Mouse (Mus musculus) MEL (cell line): Measurements from ENCODE around the gene Gm47995. TPM values are rescaled to one million over a fixed set of nuclear protein-coding genes. Genes with fewer than 3 reads are reported as not detected.

Experiments used
- DNase-seq: peaks from one replicate; pipeline ENCODE4 v3.0.0; 2011; ENCODE audit warnings: low read depth, low spot score
- H3K27ac ChIP-seq: 2 replicates; pipeline ENCODE4 v1.5.1; 2012; ENCODE audit warnings: low read depth, mild to moderate bottlenecking, control low read depth, low read length, moderate library complexity; ENCODE audit not compliant: control insufficient read depth
- H3K27me3 ChIP-seq, 2 experiments: fragments of 150-350 bp in 1 of 2; sonication (generic) in 1 of 2; 2 replicates each; pipeline ENCODE4 v1.6.1; 2012; ENCODE audit warnings: low read length in 2 of 2, mild to moderate bottlenecking in 2 of 2, improper control_type of control experiment in 1 of 2, moderate library complexity in 1 of 2; ENCODE audit not compliant: insufficient read depth in 2 of 2, control insufficient read depth in 1 of 2
- H3K36me3 ChIP-seq, 2 experiments: 2 replicates each; pipeline ENCODE4 v1.6.1; 2012 to 2014; ENCODE audit warnings: low read length in 2 of 2, improper control_type of control experiment in 1 of 2, inconsistent platforms in 1 of 2, mild to moderate bottlenecking in 1 of 2; ENCODE audit not compliant: insufficient read depth in 2 of 2, control insufficient read depth in 1 of 2
- H3K4me1 ChIP-seq, 2 experiments: fragments of 150-350 bp in 1 of 2; sonication (generic) in 1 of 2; 2 replicates each; pipeline ENCODE4 v1.6.1; 2012; ENCODE audit warnings: low read length in 2 of 2, improper control_type of control experiment in 1 of 2, mild to moderate bottlenecking in 1 of 2; ENCODE audit not compliant: insufficient read depth in 2 of 2, control insufficient read depth in 1 of 2
- H3K4me3 ChIP-seq, 2 experiments: fragments of 150-350 bp in 1 of 2; sonication (generic) in 1 of 2; 2 replicates each; pipeline ENCODE4 v1.5.1; 2012; ENCODE audit warnings: low read depth in 2 of 2, low read length in 2 of 2, mild to moderate bottlenecking in 2 of 2, moderate library complexity in 2 of 2, control low read depth in 1 of 2, improper control_type of control experiment in 1 of 2; ENCODE audit not compliant: control insufficient read depth in 1 of 2, insufficient read depth in 1 of 2
- H3K79me2 ChIP-seq: 2 replicates; pipeline ENCODE4 v1.6.1; 2012; ENCODE audit warnings: mild to moderate bottlenecking, low read length, moderate library complexity; ENCODE audit not compliant: control insufficient read depth, poor library complexity, insufficient read depth
- H3K9ac ChIP-seq: 2 replicates; pipeline ENCODE4 v1.6.1; 2012; ENCODE audit warnings: low read depth, mild to moderate bottlenecking, control low read depth, low read length, moderate library complexity; ENCODE audit not compliant: control insufficient read depth, poor library complexity, severe bottlenecking
- H3K9me3 ChIP-seq: fragments of 150-350 bp; sonication (generic); replicated peaks from 2 replicates; pipeline ENCODE4 v1.6.1; 2012; ENCODE audit warnings: mild to moderate bottlenecking, low read length, improper control_type of control experiment, moderate library complexity; ENCODE audit not compliant: insufficient read depth
- CHD1 ChIP-seq: IDR thresholded peaks from 2 replicates; pipeline ENCODE4 v1.6.1; 2012; ENCODE audit warnings: low read depth, mild to moderate bottlenecking, inconsistent platforms, low read length, improper control_type of control experiment
- CTCF ChIP-seq, 3 experiments: IDR thresholded peaks in 2 of 3; conservative IDR thresholded peaks in 1 of 3; 2 replicates each; pipeline ENCODE4 v1.5.1; 2011 to 2012; ENCODE audit warnings: low read length in 3 of 3, low read depth in 2 of 3, mild to moderate bottlenecking in 2 of 3, improper control_type of control experiment in 1 of 3, inconsistent platforms in 1 of 3, mixed read lengths in 1 of 3, moderate library complexity in 1 of 3; ENCODE audit not compliant: control insufficient read depth in 1 of 3, insufficient read depth in 1 of 3, poor library complexity in 1 of 3, severe bottlenecking in 1 of 3
- E2F4 ChIP-seq: IDR thresholded peaks from 2 replicates; pipeline ENCODE4 v1.6.1; 2011; ENCODE audit warnings: low read depth, low read length, improper control_type of control experiment, borderline replicate concordance
- ELF1 ChIP-seq: IDR thresholded peaks from 2 replicates; pipeline ENCODE4 v1.6.1; 2014; ENCODE audit warnings: low read depth, mild to moderate bottlenecking, inconsistent platforms, low read length, improper control_type of control experiment, moderate library complexity
- GATA1 ChIP-seq: IDR thresholded peaks from 2 replicates; pipeline ENCODE4 v1.6.1; 2011; ENCODE audit warnings: low read depth, low read length, improper control_type of control experiment
- HCFC1 ChIP-seq: IDR thresholded peaks from 2 replicates; pipeline ENCODE4 v1.6.1; 2012; ENCODE audit warnings: low read depth, mild to moderate bottlenecking, inconsistent platforms, low read length, improper control_type of control experiment, moderate library complexity
- KAT2A ChIP-seq: conservative IDR thresholded peaks from 2 replicates; pipeline ENCODE4 v1.6.1; 2012; ENCODE audit warnings: low read depth, low read length, improper control_type of control experiment, inconsistent platforms
- MAFK ChIP-seq: IDR thresholded peaks from 2 replicates; pipeline ENCODE4 v1.6.1; 2011; ENCODE audit warnings: low read depth, mild to moderate bottlenecking, low read length, improper control_type of control experiment, borderline replicate concordance
- MAX ChIP-seq: IDR thresholded peaks from 2 replicates; pipeline ENCODE4 v1.6.1; 2011; ENCODE audit warnings: low read length, improper control_type of control experiment
- MAZ ChIP-seq: IDR thresholded peaks from 2 replicates; pipeline ENCODE4 v1.6.1; 2012; ENCODE audit warnings: low read depth, mild to moderate bottlenecking, inconsistent platforms, low read length, improper control_type of control experiment
- MEF2A ChIP-seq: IDR thresholded peaks from 2 replicates; pipeline ENCODE4 v1.6.1; 2014; ENCODE audit warnings: low read depth, mild to moderate bottlenecking, inconsistent platforms, low read length, improper control_type of control experiment; ENCODE audit not compliant: poor library complexity, insufficient replicate concordance, severe bottlenecking; ENCODE audit errors: extremely low read depth
- MXI1 ChIP-seq: IDR thresholded peaks from 2 replicates; pipeline ENCODE4 v1.6.1; 2011; ENCODE audit warnings: mild to moderate bottlenecking, low read depth, low read length, improper control_type of control experiment
- MYC ChIP-seq: IDR thresholded peaks from 2 replicates; pipeline ENCODE4 v1.6.1; 2011; ENCODE audit warnings: low read depth, mild to moderate bottlenecking, low read length, improper control_type of control experiment, moderate library complexity
- NELFE ChIP-seq: IDR thresholded peaks from 2 replicates; pipeline ENCODE4 v1.6.1; 2011; ENCODE audit warnings: low read depth, low read length, improper control_type of control experiment
- NRF1 ChIP-seq: IDR thresholded peaks from 2 replicates; pipeline ENCODE4 v1.6.1; 2014; ENCODE audit warnings: low read depth, mild to moderate bottlenecking, inconsistent platforms, low read length, improper control_type of control experiment, moderate library complexity; ENCODE audit not compliant: poor library complexity, insufficient read depth, severe bottlenecking
- POLR2AphosphoS5 ChIP-seq: IDR thresholded peaks from 2 replicates; pipeline ENCODE4 v1.6.1; 2012; ENCODE audit warnings: low read depth, borderline replicate concordance, mild to moderate bottlenecking, inconsistent platforms, low read length, moderate library complexity, mixed read lengths
- RAD21 ChIP-seq: IDR thresholded peaks from 2 replicates; pipeline ENCODE4 v1.6.1; 2011; ENCODE audit warnings: mild to moderate bottlenecking, low read depth, low read length, improper control_type of control experiment
- TBP ChIP-seq: IDR thresholded peaks from 2 replicates; pipeline ENCODE4 v1.8.0; 2011; ENCODE audit warnings: low read depth, low read length, improper control_type of control experiment
- USF1 ChIP-seq: IDR thresholded peaks from 2 replicates; pipeline ENCODE4 v1.6.1; 2014; ENCODE audit warnings: low read depth, mild to moderate bottlenecking, inconsistent platforms, low read length, improper control_type of control experiment, moderate library complexity
- USF2 ChIP-seq, 2 experiments: IDR thresholded peaks; 2 replicates each; pipeline ENCODE4 v1.6.1; 2011 to 2012; ENCODE audit warnings: improper control_type of control experiment in 2 of 2, low read length in 2 of 2, borderline replicate concordance in 1 of 2, inconsistent platforms in 1 of 2, low read depth in 1 of 2, mild to moderate bottlenecking in 1 of 2; ENCODE audit not compliant: insufficient read depth in 1 of 2
- ZKSCAN1 ChIP-seq: IDR thresholded peaks from 2 replicates; pipeline ENCODE4 v1.6.1; 2012; ENCODE audit warnings: low read depth, mild to moderate bottlenecking, inconsistent platforms, low read length, improper control_type of control experiment, moderate library complexity
- ZMIZ1 ChIP-seq: IDR thresholded peaks from 2 replicates; pipeline ENCODE4 v1.6.1; 2012; ENCODE audit warnings: low read depth, mild to moderate bottlenecking, inconsistent platforms, low read length, improper control_type of control experiment, moderate library complexity
- polyA plus RNA-seq, 2 experiments: library from polyadenylated mRNA; stranded (reverse) in 1 of 2; unstranded in 1 of 2; fragments of >175 nt in 1 of 2; fragments of >200 nt in 1 of 2; gene quantifications; 2 replicates each; pipeline versions ENCODE4 v1.2.1 to v1.2.4; 2012; ENCODE audit warnings: low replicate concordance in 2 of 2, low read depth in 1 of 2; ENCODE audit not compliant: insufficient read length in 2 of 2, insufficient read depth in 1 of 2, missing spikeins in 1 of 2
- total RNA-seq: library from RNA; depleted of rRNA; stranded (reverse); fragments of 300-350 nt; gene quantifications from 2 replicates; pipeline ENCODE4 v1.2.3, GENCODE M21; 2012

Gene Gm47995
- total and polyA plus RNA-seq, 3 experiments, result 0.18 TPM; not detected in 2

GRCm38 (mm10) chr1:151157963-151158856, 40.0 kb upstream of the Gm47995 start:
- H3K9me3 ChIP-seq, result no peaks in the 10 kb centered on the region
- DNase-seq, result no peak
- TF ChIP-seq E2F4, result no peak
- TF ChIP-seq ZMIZ1, result no peak
- no peak for TF ChIP-seq KAT2A
- no peak for TF ChIP-seq USF1
- TF ChIP-seq NELFE, result no peak
- no peak for TF ChIP-seq CTCF (IDR thresholded peaks at IDR 0.05 in 2 of 3, conservative IDR thresholded peaks at IDR 0.05 in 1 of 3; ENCODE audit: control insufficient read depth in 1 of 3, insufficient read depth in 1 of 3, low read depth in 2 of 3, low read length in 3 of 3, poor library complexity in 1 of 3, severe bottlenecking in 1 of 3)
- no peak for TF ChIP-seq HCFC1
- TF ChIP-seq CHD1, result no peak
- TF ChIP-seq NRF1, result no peak
- no peak for TF ChIP-seq TBP
- no peak for TF ChIP-seq MXI1
- TF ChIP-seq, all 39 proteins: peak for 0
- H3K4me3 ChIP-seq, result no peak overlapping the region
- H3K36me3 ChIP-seq, result peaks cover 0 to 9% of the 10 kb centered on the region in 2 experiments; a peak in 2 of 4 replicates
- no peak overlapping the region for H3K9ac ChIP-seq
- H3K27me3 ChIP-seq, result no peaks in the 10 kb centered on the region
- no peaks in the 10 kb centered on the region for H3K79me2 ChIP-seq
- peaks cover 6 to 8% of the 10 kb centered on the region in 2 experiments for H3K4me1 ChIP-seq
- H3K27ac ChIP-seq, result no peak overlapping the region

GRCm38 (mm10) chr1:151158857-151159510, 39.3 kb upstream of the Gm47995 start:
- peaks cover 6 to 8% of the 10 kb centered on the region in 2 experiments for H3K4me1 ChIP-seq
- no peaks in the 10 kb centered on the region for H3K27me3 ChIP-seq
- peaks cover 0 to 9% of the 10 kb centered on the region in 2 experiments; a peak in 2 of 4 replicates for H3K36me3 ChIP-seq
- H3K9ac ChIP-seq, result no peak overlapping the region
- H3K9me3 ChIP-seq, result no peaks in the 10 kb centered on the region
- no peak for TF ChIP-seq CHD1
- no peak overlapping the region for H3K27ac ChIP-seq
- no peak for DNase-seq
- no peak overlapping the region for H3K4me3 ChIP-seq
- H3K79me2 ChIP-seq, result no peaks in the 10 kb centered on the region

GRCm38 (mm10) chr1:151166031-151166430, 32.2 kb upstream of the Gm47995 start:
- H3K4me3 ChIP-seq, result no peak overlapping the region
- no peaks in the 10 kb centered on the region for H3K27me3 ChIP-seq
- H3K9me3 ChIP-seq, result no peaks in the 10 kb centered on the region
- peaks cover 14 to 20% of the 10 kb centered on the region in 2 experiments for H3K4me1 ChIP-seq
- DNase-seq, result peak; percentile 23
- H3K79me2 ChIP-seq, result no peaks in the 10 kb centered on the region
- peaks cover 0 to 12% of the 10 kb centered on the region in 2 experiments; a peak in 2 of 4 replicates for H3K36me3 ChIP-seq
- H3K9ac ChIP-seq, result no peak overlapping the region
- no peak overlapping the region for H3K27ac ChIP-seq
- TF ChIP-seq POLR2AphosphoS5 (no peak), CTCF (IDR thresholded peaks at IDR 0.05 in 2 of 3, conservative IDR thresholded peaks at IDR 0.05 in 1 of 3; ENCODE audit: control insufficient read depth in 1 of 3, insufficient read depth in 1 of 3, low read depth in 2 of 3, low read length in 3 of 3, poor library complexity in 1 of 3, severe bottlenecking in 1 of 3) (no peak), USF2 (IDR thresholded peaks at IDR 0.05; ENCODE audit: borderline replicate concordance in 1 of 2, insufficient read depth in 1 of 2, low read depth in 1 of 2, low read length in 2 of 2) (no peak), MAZ (no peak), HCFC1 (no peak), ELF1 (no peak), GATA1 (peak; percentile 38; the same call in 1 of the 2 replicates), MAFK (no peak), RAD21 (no peak), MYC (0 out of 2 replicates have a peak, but pooled peaks have one; percentile 23), ZKSCAN1 (no peak), MAX (peak; percentile 57; the same call in 1 of the 2 replicates), MEF2A (no peak)
